Mouse (Mus musculus) retina, embryonic 14.5 days (tissue): ENCODE measurements around the gene Smdt1.
"Not testable (repeated sequence)": the region's sequence is repeated elsewhere in the genome, so short reads cannot be mapped to it uniquely, and the experiment has no call there.

Source experiments
- DNase-seq: peaks from one replicate; pipeline ENCODE4 v3.0.0-alpha.2; 2015; ENCODE audit warnings: low spot score

Smdt1 gene

GRCm38 (mm10) chr15:82343368-82344287 lies 4.9 kb downstream of the Smdt1 start:
- no peak for DNase-seq

GRCm38 (mm10) chr15:82344971-82345370 lies 6.2 kb downstream of the Smdt1 start:
- DNase-seq: no peak

- DNase-seq: peak; percentile 98
These were observed 7.2 kb downstream of the Smdt1 start for GRCm38 (mm10) chr15:82345820-82346470.

- DNase-seq: no peak
These were observed 8.0 kb downstream of the Smdt1 start for GRCm38 (mm10) chr15:82346580-82347302.

GRCm38 (mm10) chr15:82347303-82347676 lies 8.5 kb downstream of the Smdt1 start:
- no peak for DNase-seq

- DNase-seq: no peak
These were observed 9.1 kb downstream of the Smdt1 start for GRCm38 (mm10) chr15:82347852-82348251.

GRCm38 (mm10) chr15:82348258-82348998 lies 9.7 kb downstream of the Smdt1 start:
- DNase-seq: no peak

GRCm38 (mm10) chr15:82348999-82349341 lies 10.2 kb downstream of the Smdt1 start:
- DNase-seq: no peak

GRCm38 (mm10) chr15:82350349-82350748 lies 11.6 kb downstream of the Smdt1 start:
- no peak for DNase-seq

GRCm38 (mm10) chr15:82351480-82351879 lies 12.7 kb downstream of the Smdt1 start:
- no peak for DNase-seq

GRCm38 (mm10) chr15:82353078-82353744 lies 14.5 kb downstream of the Smdt1 start:
- DNase-seq: no peak

GRCm38 (mm10) chr15:82353745-82354113 lies 15.0 kb downstream of the Smdt1 start:
- DNase-seq: no peak

GRCm38 (mm10) chr15:82354126-82354945 lies 15.6 kb downstream of the Smdt1 start, which contains the start of gene Ndufa6:
TSS of gene Ndufa6 (minus strand) at chr15:82354322.
- DNase-seq: peak; percentile 99

- DNase-seq: no peak
These were observed 19.9 kb downstream of the Smdt1 start for GRCm38 (mm10) chr15:82358431-82359260.

- no peak for DNase-seq
These were observed 22.8 kb downstream of the Smdt1 start for GRCm38 (mm10) chr15:82361459-82362018.

GRCm38 (mm10) chr15:82362234-82362633 lies 23.5 kb downstream of the Smdt1 start:
- DNase-seq: no peak

- not testable (repeated sequence) for DNase-seq
These were observed 25.0 kb downstream of the Smdt1 start for GRCm38 (mm10) chr15:82363801-82364200.

- not testable (repeated sequence) for DNase-seq
These were observed 25.8 kb downstream of the Smdt1 start for GRCm38 (mm10) chr15:82364561-82364960.

GRCm38 (mm10) chr15:82368146-82368545 lies 29.4 kb downstream of the Smdt1 start:
- DNase-seq: no peak
